Mouse (Mus musculus) ES-E14 (cell line): Measurements from ENCODE around the gene Med27.

Source experiments
- MAFK ChIP-seq: IDR thresholded peaks from 2 replicates; pipeline ENCODE4 v1.6.1; 2014; ENCODE audit warnings: mild to moderate bottlenecking, low read depth, low read length, inconsistent platforms; ENCODE audit not compliant: insufficient read depth
- ZNF384 ChIP-seq: IDR thresholded peaks from 2 replicates; pipeline ENCODE4 v1.6.1; 2012; ENCODE audit warnings: low read depth, low read length, inconsistent platforms

GRCm38 (mm10) chr2:29422126-29422840, 75.7 kb downstream of the Med27 start:
- TF ChIP-seq MAFK (no peak), ZNF384 (no peak)
